Mouse (Mus musculus) limb, embryonic 14.5 days (tissue): Measurements from ENCODE around the gene Pnliprp1. TPM values are rescaled to one million over a fixed set of nuclear protein-coding genes. Genes with fewer than 3 reads are reported as not detected.

Source experiments
- ATAC-seq: fragments of 200-750 bp; cut with Nextera tagmentation; 2 replicates; pipeline ENCODE4 v1.8.0; 2017; ENCODE audit warnings: low read depth, moderate number of reproducible peaks, moderate TSS enrichment; ENCODE audit not compliant: low FRiP score
- DNase-seq: peaks from one replicate; pipeline ENCODE4 v3.0.0-alpha.2; 2015; ENCODE audit warnings: low spot score
- H3K27ac ChIP-seq: fragments of 300-500 bp; sonication (generic); replicated peaks from 2 replicates; pipeline ENCODE4 v1.5.1; 2014; ENCODE audit warnings: low read depth, mild to moderate bottlenecking, low read length, moderate library complexity, mixed read lengths
- H3K27me3 ChIP-seq: fragments of 300-500 bp; sonication (generic); 2 replicates; pipeline ENCODE4 v1.6.1; 2014; ENCODE audit warnings: low read length, mixed read lengths; ENCODE audit not compliant: control insufficient read depth, insufficient read depth
- H3K36me3 ChIP-seq: fragments of 300-500 bp; sonication (generic); 2 replicates; pipeline ENCODE4 v1.6.1; 2014; ENCODE audit warnings: mild to moderate bottlenecking, low read length, moderate library complexity, mixed read lengths; ENCODE audit not compliant: control insufficient read depth, insufficient read depth
- H3K4me1 ChIP-seq: fragments of 300-500 bp; sonication (generic); 2 replicates; pipeline ENCODE4 v1.6.1; 2014; ENCODE audit warnings: antibody characterized with exemption, low read length, mixed read lengths; ENCODE audit not compliant: control insufficient read depth, insufficient read depth
- H3K4me2 ChIP-seq: fragments of 300-500 bp; sonication (generic); replicated peaks from 2 replicates; pipeline ENCODE4 v1.6.1; 2014; ENCODE audit warnings: low read depth, mild to moderate bottlenecking, low read length, moderate library complexity; ENCODE audit not compliant: severe bottlenecking
- H3K4me3 ChIP-seq: fragments of 300-500 bp; sonication (generic); replicated peaks from 2 replicates; pipeline ENCODE4 v1.5.1; 2014; ENCODE audit warnings: low read length
- H3K9ac ChIP-seq: fragments of 300-500 bp; sonication (generic); 2 replicates; pipeline ENCODE4 v1.6.1; 2014; ENCODE audit warnings: mild to moderate bottlenecking, low read depth, low read length, moderate library complexity; ENCODE audit not compliant: severe bottlenecking
- H3K9me3 ChIP-seq: fragments of 300-500 bp; sonication (generic); 2 replicates; pipeline ENCODE4 v1.6.1; 2016; ENCODE audit warnings: low read length; ENCODE audit not compliant: control insufficient read depth
- POLR2A ChIP-seq: fragments of 200-500 bp; IDR thresholded peaks from 2 replicates; pipeline ENCODE4 v1.8.0; 2012; ENCODE audit warnings: inconsistent platforms, mild to moderate bottlenecking, moderate library complexity, borderline replicate concordance; ENCODE audit not compliant: insufficient read depth, insufficient read length; ENCODE audit errors: extremely low read depth
- WGBS: fragments of 180-500 bp; shearing (Covaris S2); extraction: QIAGEN DNeasy Blood & Tissue Kit; methylation state at CpG from one replicate; pipeline ENCODE4 v1.1.7; 2014; 5-methylcytosine and 5-hydroxymethylcytosine counted together
- polyA plus RNA-seq, 2 experiments: library from polyadenylated mRNA; depleted of rRNA in 1 of 2; stranded (reverse) in 1 of 2; unstranded in 1 of 2; fragments of >200 nt; fragmentation: Nextera tagmentation in 1 of 2; extraction: Ambion mirVana in 1 of 2; gene quantifications; 2 replicates each; pipeline versions ENCODE4 v1.2.1 to v1.2.3; 2012 to 2014

Gene Pnliprp1
- polyA plus RNA-seq, 2 experiments = 0.06 to 0.36 TPM

- DNase-seq = no peak
- H3K4me3 ChIP-seq = no peak overlapping the region
- no peak overlapping the region for H3K9ac ChIP-seq
- H3K27me3 ChIP-seq = no peaks in the 10 kb centered on the region
- H3K9me3 ChIP-seq = no peaks in the 10 kb centered on the region
- no peaks in the 10 kb centered on the region for H3K4me1 ChIP-seq
- H3K4me2 ChIP-seq = no peak overlapping the region
- no peaks in the 10 kb centered on the region for H3K36me3 ChIP-seq
- ATAC-seq = no peak
- H3K27ac ChIP-seq = no peak overlapping the region
- 72% methylated on average over 3 of the region's 3 CpGs for WGBS
- no peak for TF ChIP-seq POLR2A
These were observed 20.1 kb upstream of the Pnliprp1 start for GRCm38 (mm10) chr19:58708611-58709010.

- no peaks in the 10 kb centered on the region for H3K27me3 ChIP-seq
- no peak for DNase-seq
- ATAC-seq = no peak
- no peak for TF ChIP-seq POLR2A
- no peak overlapping the region for H3K9ac ChIP-seq
- H3K9me3 ChIP-seq = no peaks in the 10 kb centered on the region
- no peak overlapping the region for H3K4me2 ChIP-seq
- no peak overlapping the region for H3K4me3 ChIP-seq
- H3K4me1 ChIP-seq = no peaks in the 10 kb centered on the region
- H3K27ac ChIP-seq = no peak overlapping the region
- H3K36me3 ChIP-seq = no peaks in the 10 kb centered on the region
- 64% methylated on average over 4 of the region's 4 CpGs for WGBS
These were observed 10.8 kb upstream of the Pnliprp1 start for GRCm38 (mm10) chr19:58717925-58718324.

- no peak overlapping the region for H3K27ac ChIP-seq
- no peak overlapping the region for H3K9ac ChIP-seq
- DNase-seq (no peak), ATAC-seq (no peak)
- no peaks in the 10 kb centered on the region for H3K4me1 ChIP-seq
- no peaks in the 10 kb centered on the region for H3K9me3 ChIP-seq
- no peak overlapping the region for H3K4me3 ChIP-seq
- H3K36me3 ChIP-seq = no peaks in the 10 kb centered on the region
- H3K4me2 ChIP-seq = no peak overlapping the region
- H3K27me3 ChIP-seq = no peaks in the 10 kb centered on the region
- TF ChIP-seq POLR2A = no peak
These were observed 8.2 kb upstream of the Pnliprp1 start for GRCm38 (mm10) chr19:58720439-58720838.

GRCm38 (mm10) chr19:58726551-58726950 is 2.1 kb upstream of the Pnliprp1 start:
- H3K27ac ChIP-seq = no peak overlapping the region
- H3K4me2 ChIP-seq = no peak overlapping the region
- TF ChIP-seq POLR2A = no peak
- no peaks in the 10 kb centered on the region for H3K36me3 ChIP-seq
- H3K9me3 ChIP-seq = no peaks in the 10 kb centered on the region
- H3K4me3 ChIP-seq = no peak overlapping the region
- ATAC-seq = no peak
- H3K27me3 ChIP-seq = no peaks in the 10 kb centered on the region
- WGBS = 79% methylated on average over 5 of the region's 5 CpGs
- 0 out of 2 replicates have a peak, but pooled peaks cover 3% of the 10 kb centered on the region for H3K4me1 ChIP-seq
- DNase-seq = no peak
- no peak overlapping the region for H3K9ac ChIP-seq

GRCm38 (mm10) chr19:58727756-58728155 is 931 bp upstream of the Pnliprp1 start:
- Histone ChIP-seq H3K27me3 (no peaks in the 10 kb centered on the region), H3K4me3 (no peak overlapping the region), H3K9ac (no peak overlapping the region), H3K4me2 (no peak overlapping the region), H3K36me3 (no peaks in the 10 kb centered on the region), H3K27ac (no peak overlapping the region), H3K9me3 (no peaks in the 10 kb centered on the region), H3K4me1 (0 out of 2 replicates have a peak, but pooled peaks cover 3% of the 10 kb centered on the region)
- DNase-seq (no peak), ATAC-seq (no peak)
- 55% methylated on average over 5 of the region's 5 CpGs for WGBS
- TF ChIP-seq POLR2A = no peak

- Histone ChIP-seq H3K4me3 (no peak overlapping the region), H3K36me3 (no peaks in the 10 kb centered on the region), H3K9me3 (no peaks in the 10 kb centered on the region), H3K27me3 (no peaks in the 10 kb centered on the region), H3K27ac (no peak overlapping the region), H3K9ac (no peak overlapping the region), H3K4me2 (no peak overlapping the region), H3K4me1 (0 out of 2 replicates have a peak, but pooled peaks cover 3% of the 10 kb centered on the region)
- 87% methylated on average over 6 of the region's 6 CpGs for WGBS
- DNase-seq (no peak), ATAC-seq (no peak)
- no peak for TF ChIP-seq POLR2A
These were observed 4.5 kb downstream of the Pnliprp1 start for GRCm38 (mm10) chr19:58733216-58733615.
